Mouse (Mus musculus) heart, postnatal 0 days (tissue): Measurements from ENCODE around the gene Ppfia4. TPM values are rescaled to one million over a fixed set of nuclear protein-coding genes. Genes with fewer than 3 reads are reported as not detected.

Source experiments
- ATAC-seq: fragments of 200-750 bp; cut with Nextera tagmentation; 2 replicates; pipeline ENCODE4 v1.8.0; 2017; ENCODE audit warnings: low read depth, moderate number of reproducible peaks, moderate library complexity; ENCODE audit not compliant: insufficient read depth
- DNase-seq: peaks from one replicate; pipeline ENCODE4 v3.0.0-alpha.2; 2016; ENCODE audit warnings: low spot score
- H3K27ac ChIP-seq: fragments of 300-500 bp; sonication (generic); 2 replicates; pipeline ENCODE4 v1.5.1; 2014; ENCODE audit warnings: low read depth, mild to moderate bottlenecking
- H3K27me3 ChIP-seq: fragments of 300-500 bp; sonication (generic); 2 replicates; pipeline ENCODE4 v1.6.1; 2014; ENCODE audit warnings: low read length, mixed read lengths; ENCODE audit not compliant: control insufficient read depth, insufficient read depth
- H3K36me3 ChIP-seq: fragments of 300-500 bp; sonication (generic); replicated peaks from 2 replicates; pipeline ENCODE4 v1.6.1; 2014; ENCODE audit warnings: low read length, mixed read lengths; ENCODE audit not compliant: control insufficient read depth, insufficient read depth
- H3K4me1 ChIP-seq: fragments of 300-500 bp; sonication (generic); 2 replicates; pipeline ENCODE4 v1.6.1; 2014; ENCODE audit warnings: antibody characterized with exemption; ENCODE audit not compliant: control insufficient read depth, insufficient read depth
- H3K4me2 ChIP-seq: fragments of 300-500 bp; sonication (generic); 2 replicates; pipeline ENCODE4 v1.6.1; 2014; ENCODE audit warnings: low read depth, mild to moderate bottlenecking, low read length, moderate library complexity
- H3K4me3 ChIP-seq: fragments of 300-500 bp; sonication (generic); 2 replicates; pipeline ENCODE4 v1.5.1; 2014; ENCODE audit warnings: low read depth, low read length
- H3K9ac ChIP-seq: fragments of 300-500 bp; sonication (generic); replicated peaks from 2 replicates; pipeline ENCODE4 v1.6.1; 2014; ENCODE audit warnings: low read depth, low read length, mixed read lengths
- H3K9me3 ChIP-seq: fragments of 300-500 bp; sonication (generic); replicated peaks from 2 replicates; pipeline ENCODE4 v1.6.1; 2016; ENCODE audit warnings: low read length; ENCODE audit not compliant: control insufficient read depth
- CTCF ChIP-seq: IDR thresholded peaks from 2 replicates; pipeline ENCODE4 v1.5.1; 2016; ENCODE audit warnings: antibody characterized with exemption, control low read depth, low read depth
- EP300 ChIP-seq: IDR thresholded peaks from 2 replicates; pipeline ENCODE4 v1.6.1; 2016; ENCODE audit warnings: antibody characterized with exemption, low read depth
- WGBS: fragments of 180-500 bp; shearing (Covaris S2); extraction: QIAGEN DNeasy Blood & Tissue Kit; methylation state at CpG from one replicate; pipeline ENCODE4 v1.1.7; 2014; 5-methylcytosine and 5-hydroxymethylcytosine counted together
- polyA plus RNA-seq: library from polyadenylated mRNA; unstranded; fragments of >200 nt; fragmentation: Nextera tagmentation; extraction: Ambion mirVana; gene quantifications from 2 replicates; pipeline ENCODE4 v1.2.1, GENCODE M21; 2015
- total RNA-seq: library from RNA; depleted of rRNA; stranded (reverse); fragments of >200 nt; gene quantifications from 2 replicates; pipeline ENCODE4 v1.2.3, GENCODE M21; 2014; ENCODE audit warnings: low replicate concordance

Gene Ppfia4
- total and polyA plus RNA-seq, 2 experiments from 2014 or later, result 5.2 to 6.4 TPM

DNA sequence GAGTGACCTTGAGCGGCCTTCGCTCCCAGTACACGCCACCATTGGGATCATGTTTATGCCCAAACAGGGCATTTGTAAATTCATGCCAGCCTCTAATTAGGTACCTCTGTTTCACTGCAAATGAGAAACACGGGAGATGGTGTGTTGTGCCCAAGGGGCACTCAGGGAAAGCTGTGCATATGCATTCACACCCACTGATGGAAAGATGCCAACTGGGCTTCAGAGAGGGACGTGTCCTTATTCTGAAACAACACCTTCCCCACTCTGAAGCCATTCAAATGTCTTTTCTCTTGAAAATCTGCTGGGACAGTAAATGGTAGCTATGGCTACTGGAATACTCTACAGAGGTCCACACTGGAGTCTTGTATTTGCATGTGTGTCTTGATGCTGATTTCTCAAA, 14.5 kb downstream of the Ppfia4 start:
- DNase-seq (no peak), ATAC-seq (no peak)
- Histone ChIP-seq H3K4me2 (no peak overlapping the region), H3K27ac (no peak overlapping the region), H3K9me3 (no peaks in the 10 kb centered on the region), H3K4me3 (no peak overlapping the region), H3K36me3 (peaks cover 4% of the 10 kb centered on the region; the same call in 1 of the 2 replicates), H3K4me1 (no peaks in the 10 kb centered on the region), H3K27me3 (no peaks in the 10 kb centered on the region), H3K9ac (no peak overlapping the region)
- WGBS, result 66% methylated on average over 5 of the region's 5 CpGs
- TF ChIP-seq EP300 (no peak), CTCF (no peak)

DNA sequence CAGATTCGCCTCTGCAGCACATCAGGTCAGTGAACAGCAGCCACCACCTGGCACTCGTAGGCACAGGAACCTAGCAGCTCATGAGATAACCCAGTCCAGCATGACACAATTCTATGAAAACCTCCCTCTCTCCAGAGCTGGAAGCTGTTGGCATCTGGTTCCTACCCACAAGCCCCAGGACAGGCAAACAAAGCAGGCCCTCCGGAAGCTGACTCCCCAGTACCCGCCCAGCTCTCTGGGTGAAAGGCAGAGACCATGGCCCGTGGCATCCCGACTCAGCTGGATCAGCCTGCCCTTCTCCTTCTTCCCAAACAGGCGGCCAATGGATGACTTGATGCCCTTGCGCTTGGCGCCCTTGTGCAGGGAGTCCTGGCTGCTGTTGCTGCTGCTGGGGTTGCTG, 16.4 kb downstream of the Ppfia4 start:
- WGBS, result 79% methylated on average over 9 of the region's 9 CpGs

DNA sequence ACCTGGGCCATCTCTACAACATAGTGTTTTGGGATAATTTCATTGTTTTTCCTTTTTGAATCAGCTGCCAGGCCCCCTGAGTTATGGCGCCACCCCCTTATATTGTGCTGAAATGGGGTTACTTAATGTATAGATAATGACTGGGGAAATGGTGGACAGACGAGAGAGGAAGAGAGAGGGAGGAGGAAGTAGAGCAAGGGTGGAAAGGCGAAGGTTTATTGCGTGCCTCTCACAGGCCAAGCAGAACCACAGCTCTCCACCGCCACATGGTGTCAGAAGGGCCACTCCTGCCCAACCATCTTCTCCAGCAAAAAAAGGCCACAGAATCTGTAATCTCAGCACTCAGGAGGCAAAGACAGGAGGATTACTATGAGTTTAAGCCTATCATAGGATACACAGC, 17.5 kb downstream of the Ppfia4 start:
- no peak for DNase-seq
- H3K27ac ChIP-seq, result no peak overlapping the region
- H3K36me3 ChIP-seq, result peaks cover 4% of the 10 kb centered on the region; the same call in 1 of the 2 replicates
- no peaks in the 10 kb centered on the region for H3K9me3 ChIP-seq
- H3K9ac ChIP-seq, result no peak overlapping the region
- ATAC-seq, result no peak
- no peak for TF ChIP-seq CTCF
- TF ChIP-seq EP300, result no peak
- H3K4me3 ChIP-seq, result no peak overlapping the region
- 91% methylated on average over 5 of the region's 5 CpGs for WGBS
- no peak overlapping the region for H3K4me2 ChIP-seq
- no peaks in the 10 kb centered on the region for H3K4me1 ChIP-seq
- H3K27me3 ChIP-seq, result no peaks in the 10 kb centered on the region

More for the DNA sequence above, 16.4 kb downstream of the Ppfia4 start:
- no peaks in the 10 kb centered on the region for H3K9me3 ChIP-seq
- peaks cover 4% of the 10 kb centered on the region; the same call in 1 of the 2 replicates for H3K36me3 ChIP-seq
- H3K9ac ChIP-seq, result no peak overlapping the region
- no peak overlapping the region for H3K4me3 ChIP-seq
- no peak for TF ChIP-seq CTCF
- no peak for TF ChIP-seq EP300
- H3K4me2 ChIP-seq, result no peak overlapping the region
- ATAC-seq (no peak), DNase-seq (no peak)
- H3K27ac ChIP-seq, result no peak overlapping the region
- H3K4me1 ChIP-seq, result no peaks in the 10 kb centered on the region
- no peaks in the 10 kb centered on the region for H3K27me3 ChIP-seq

DNA sequence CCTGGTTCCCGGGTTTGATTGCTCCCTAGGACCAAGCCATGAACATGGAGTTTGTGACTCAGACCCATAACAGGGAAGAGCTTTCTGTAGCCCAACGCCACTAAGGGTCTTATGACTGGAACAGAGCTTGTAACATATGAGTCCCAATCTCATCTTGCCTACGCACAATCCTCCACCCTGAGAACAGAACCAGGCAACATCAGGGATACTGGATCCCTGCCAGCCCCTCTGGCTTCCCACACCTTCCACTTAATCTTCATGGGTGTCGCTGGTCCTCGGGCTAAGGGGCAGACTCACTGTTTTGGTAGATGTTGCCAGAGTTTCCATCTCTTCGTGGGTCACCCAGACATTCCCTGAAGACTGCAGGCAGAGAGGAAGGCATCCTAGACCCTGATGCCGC, 21.0 kb downstream of the Ppfia4 start:
- Histone ChIP-seq H3K9me3 (no peaks in the 10 kb centered on the region), H3K4me3 (no peak overlapping the region), H3K4me2 (no peak overlapping the region), H3K27me3 (no peaks in the 10 kb centered on the region), H3K27ac (no peak overlapping the region), H3K36me3 (peaks cover 3% of the 10 kb centered on the region; the same call in 1 of the 2 replicates), H3K9ac (no peak overlapping the region), H3K4me1 (no peaks in the 10 kb centered on the region)
- no peak for DNase-seq
- no peak for ATAC-seq
- 72% methylated on average over 7 of the region's 7 CpGs for WGBS
- no peak for TF ChIP-seq EP300
- TF ChIP-seq CTCF, result no peak

DNA sequence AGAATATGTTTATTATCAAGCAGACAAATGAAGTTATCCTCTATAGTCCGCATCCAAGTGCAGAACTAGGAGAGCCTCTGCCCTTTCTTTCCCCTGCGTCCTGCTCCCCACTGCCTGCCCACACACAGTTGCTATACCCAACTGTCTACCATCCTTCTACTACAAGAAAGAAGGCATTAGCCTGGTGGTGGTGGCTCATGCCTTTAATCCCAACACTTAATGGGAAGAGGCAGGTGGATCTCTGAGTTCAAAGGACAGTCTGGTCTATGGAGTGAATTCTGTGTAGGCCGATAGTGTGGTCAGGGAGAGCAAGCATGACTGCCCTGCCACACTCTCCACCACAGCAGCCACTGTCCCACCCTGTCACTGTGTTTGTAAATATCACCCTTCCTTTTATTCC, 22.0 kb downstream of the Ppfia4 start:
- Histone ChIP-seq H3K27ac (no peak overlapping the region), H3K9me3 (no peaks in the 10 kb centered on the region), H3K4me1 (no peaks in the 10 kb centered on the region), H3K4me3 (no peak overlapping the region), H3K9ac (no peak overlapping the region), H3K27me3 (no peaks in the 10 kb centered on the region), H3K36me3 (0 out of 2 replicates have a peak, but pooled peaks cover 3% of the 10 kb centered on the region), H3K4me2 (no peak overlapping the region)
- DNase-seq, result no peak
- 89% methylated on average over 3 of the region's 3 CpGs for WGBS
- TF ChIP-seq CTCF, result no peak
- no peak for TF ChIP-seq EP300
- no peak for ATAC-seq

DNA sequence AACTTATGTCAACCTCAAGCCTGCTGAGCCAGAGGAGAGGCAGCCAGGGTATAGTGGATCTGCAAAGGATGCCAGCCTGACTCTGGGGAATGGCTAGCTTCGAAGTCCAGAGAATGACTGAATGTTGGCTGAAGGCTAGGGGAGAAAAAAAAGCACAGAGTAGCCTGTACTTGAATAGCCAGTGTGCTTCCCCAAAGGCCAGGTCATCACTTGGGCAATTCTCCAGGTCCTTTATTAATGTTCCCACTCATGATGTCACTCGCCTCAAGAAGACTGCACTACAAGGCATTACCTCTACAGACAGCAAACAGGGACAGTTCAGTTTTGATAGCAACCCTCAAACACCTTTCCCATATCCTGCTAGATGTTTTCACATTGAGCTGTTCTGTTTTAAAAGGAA, 22.4 kb downstream of the Ppfia4 start:
- no peak overlapping the region for H3K27ac ChIP-seq
- 0 out of 2 replicates have a peak, but pooled peaks cover 3% of the 10 kb centered on the region for H3K36me3 ChIP-seq
- H3K4me1 ChIP-seq, result no peaks in the 10 kb centered on the region
- ATAC-seq (no peak), DNase-seq (no peak)
- H3K27me3 ChIP-seq, result no peaks in the 10 kb centered on the region
- no peaks in the 10 kb centered on the region for H3K9me3 ChIP-seq
- TF ChIP-seq CTCF, result no peak
- TF ChIP-seq EP300, result no peak
- H3K9ac ChIP-seq, result no peak overlapping the region
- 60% methylated on average over 2 of the region's 2 CpGs for WGBS
- H3K4me3 ChIP-seq, result no peak overlapping the region
- no peak overlapping the region for H3K4me2 ChIP-seq
